Mouse (Mus musculus) ES-CJ7 (cell line): ENCODE measurements around the gene Dusp6.
"Not testable (repeated sequence)": the region's sequence is repeated elsewhere in the genome, so short reads cannot be mapped to it uniquely, and the experiment has no call there.

Experiments
- DNase-seq: peaks from one replicate; pipeline ENCODE4 v3.0.0; 2011; ENCODE audit warnings: low read depth, low spot score

Gene Dusp6

DNA sequence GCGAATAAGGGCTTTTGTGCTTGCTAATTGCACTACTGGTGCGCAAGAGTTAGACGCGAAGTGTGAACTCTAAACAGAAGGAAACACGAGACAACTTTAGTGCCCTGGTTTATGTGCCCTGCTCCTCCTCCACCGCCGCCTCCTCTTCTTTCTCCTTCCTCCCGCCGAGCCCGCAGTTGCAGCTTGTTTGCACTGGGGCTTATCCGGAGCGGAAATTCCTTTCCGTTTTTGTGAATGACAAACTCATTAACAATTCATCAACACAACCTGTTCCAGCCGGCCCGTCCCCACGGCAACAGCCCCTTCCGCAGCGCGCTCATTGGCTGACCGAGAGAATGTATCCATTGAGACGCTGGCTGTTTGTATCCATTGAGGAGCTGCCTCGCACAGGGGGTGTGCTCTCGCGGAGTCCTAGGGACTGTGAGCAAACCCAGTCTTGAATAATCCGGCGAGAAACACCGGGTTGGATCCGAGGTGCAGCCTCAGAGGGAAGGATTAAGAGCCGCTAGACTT is at the start of gene Dusp6:
Gene Dusp6 (plus strand): TSS at position 365 of the 513 bp plus-strand sequence.
- DNase-seq, result peak; percentile 99

GRCm38 (mm10) chr10:99214421-99215299 is 48.4 kb upstream of the Dusp6 start:
- DNase-seq, result no peak

DNA sequence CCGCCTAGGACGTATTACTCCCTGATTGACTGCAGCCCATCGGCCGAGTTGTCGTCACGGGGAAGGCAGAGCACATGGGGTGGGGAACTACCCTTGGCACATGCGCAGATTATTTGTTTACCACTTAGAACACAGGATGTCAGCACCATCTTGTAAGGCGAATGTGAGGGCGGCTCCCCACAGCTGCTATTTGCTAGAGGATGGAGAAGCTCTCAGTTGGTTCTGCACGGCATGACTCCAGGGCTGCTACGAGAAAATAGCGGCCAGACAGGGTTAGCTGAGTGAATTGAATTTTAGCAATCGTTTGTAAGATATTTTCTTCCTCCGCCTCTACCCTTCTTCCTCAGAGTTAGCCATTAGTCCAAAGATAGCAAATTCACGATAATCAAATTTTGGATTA is 46.5 kb upstream of the Dusp6 start:
- not testable (repeated sequence) for DNase-seq

- DNase-seq, result no peak
These were observed 41.5 kb upstream of the Dusp6 start for GRCm38 (mm10) chr10:99221540-99221939.

DNA sequence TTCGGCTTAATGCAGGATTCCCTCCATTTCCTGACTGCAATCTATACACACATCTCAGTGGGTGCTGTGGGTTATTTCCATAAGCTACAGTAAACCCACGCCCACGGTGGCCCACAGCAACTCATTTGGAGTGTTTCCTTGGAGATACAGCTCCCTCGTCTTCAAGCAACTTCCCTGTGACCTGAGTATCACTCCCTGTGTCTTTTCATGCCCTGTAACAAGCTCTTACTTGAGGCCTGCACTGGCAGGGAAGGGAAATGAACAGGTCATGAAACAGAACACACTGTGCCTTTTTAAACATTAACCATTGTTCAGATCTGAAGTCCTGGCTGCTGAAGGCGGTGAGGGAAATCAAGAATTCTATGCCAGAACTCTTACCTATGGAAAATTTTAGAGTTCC is 40.3 kb upstream of the Dusp6 start:
- DNase-seq, result no peak

DNA sequence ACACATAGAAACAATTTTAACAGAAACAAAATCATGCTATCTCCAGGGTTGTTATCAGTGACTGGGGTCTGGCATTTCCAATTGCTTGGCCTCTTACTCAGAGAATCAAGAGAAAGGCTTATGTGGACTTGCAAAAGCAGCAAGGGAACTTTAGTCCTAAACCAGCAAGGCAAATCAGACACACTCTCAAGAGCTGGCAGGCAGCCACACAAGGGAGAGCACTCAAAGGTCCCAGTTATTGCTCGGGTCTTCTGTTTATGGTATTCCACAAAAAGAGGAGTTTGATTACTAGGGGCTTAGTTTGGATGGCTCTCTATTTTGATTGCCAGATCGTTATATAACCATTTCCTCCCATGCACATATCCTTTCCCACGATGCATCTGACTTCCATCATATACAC is 38.8 kb upstream of the Dusp6 start:
- no peak for DNase-seq

DNA sequence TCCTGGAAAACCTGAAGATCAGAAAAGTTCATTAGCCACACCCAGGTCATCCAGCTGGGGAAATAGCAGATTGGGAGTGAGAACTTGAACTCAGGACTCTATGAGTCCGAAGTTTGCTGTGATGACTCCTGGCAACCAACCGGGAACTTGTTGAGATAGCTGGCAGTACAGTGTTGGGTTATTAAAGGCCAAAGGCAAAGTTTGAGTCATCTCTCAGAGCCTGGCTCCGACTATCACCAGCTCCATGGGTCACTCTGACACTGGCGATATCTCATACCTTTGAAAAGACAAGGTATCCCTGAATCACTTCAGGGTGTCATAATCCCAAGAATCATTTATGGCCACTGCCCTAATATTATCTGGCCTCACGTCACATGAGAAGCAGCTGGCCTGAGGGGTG is 36.2 kb upstream of the Dusp6 start:
- no peak for DNase-seq

DNA sequence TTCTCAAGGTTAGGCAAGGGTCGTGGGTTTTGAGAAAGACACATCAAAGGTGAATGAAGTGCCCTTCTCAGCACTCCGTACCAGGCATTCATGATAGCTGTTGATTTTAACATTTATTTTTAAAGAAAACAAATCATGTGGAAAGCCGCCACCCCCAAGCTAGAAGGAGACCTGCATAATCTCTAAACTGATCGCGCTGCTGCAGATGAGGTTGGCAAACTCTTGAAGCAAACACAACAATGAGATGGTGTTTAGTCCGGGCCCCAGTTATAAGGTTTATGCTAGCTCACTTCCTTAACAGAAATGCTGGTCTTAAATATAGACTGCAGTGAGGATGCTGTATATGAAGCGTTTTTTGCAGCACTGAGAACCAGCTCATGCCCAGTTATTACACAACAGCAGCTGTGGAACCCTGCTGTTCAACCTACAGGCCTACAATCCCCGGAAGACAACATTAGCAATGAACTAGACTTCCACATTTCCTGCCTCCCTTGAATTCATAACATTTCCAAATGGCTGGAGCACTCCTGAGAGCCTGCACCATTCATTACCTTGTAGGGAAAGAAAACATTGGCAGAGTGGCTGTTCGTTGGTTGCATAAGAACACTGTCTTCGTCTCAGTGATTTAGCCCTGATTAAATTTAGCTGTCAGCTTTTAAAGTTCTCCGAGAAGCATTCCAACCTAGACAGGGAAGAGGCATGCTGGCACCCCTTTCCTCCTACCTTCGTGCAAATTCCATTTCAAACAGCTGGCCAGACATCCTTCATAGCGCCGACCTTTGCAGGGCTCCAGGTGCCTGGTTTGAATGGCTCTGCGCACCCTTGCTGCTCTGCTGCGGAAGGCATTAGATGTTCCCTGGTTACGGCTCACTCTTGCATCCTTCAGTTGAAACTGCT is 34.8 kb upstream of the Dusp6 start:
- no peak for DNase-seq

GRCm38 (mm10) chr10:99229031-99229684 is 33.9 kb upstream of the Dusp6 start:
- DNase-seq, result peak; percentile 9

GRCm38 (mm10) chr10:99232518-99233227 is 30.4 kb upstream of the Dusp6 start:
- no peak for DNase-seq

GRCm38 (mm10) chr10:99234336-99234735 is 28.7 kb upstream of the Dusp6 start:
- no peak for DNase-seq

- DNase-seq, result no peak
These were observed 27.9 kb upstream of the Dusp6 start for GRCm38 (mm10) chr10:99235081-99235480.

DNA sequence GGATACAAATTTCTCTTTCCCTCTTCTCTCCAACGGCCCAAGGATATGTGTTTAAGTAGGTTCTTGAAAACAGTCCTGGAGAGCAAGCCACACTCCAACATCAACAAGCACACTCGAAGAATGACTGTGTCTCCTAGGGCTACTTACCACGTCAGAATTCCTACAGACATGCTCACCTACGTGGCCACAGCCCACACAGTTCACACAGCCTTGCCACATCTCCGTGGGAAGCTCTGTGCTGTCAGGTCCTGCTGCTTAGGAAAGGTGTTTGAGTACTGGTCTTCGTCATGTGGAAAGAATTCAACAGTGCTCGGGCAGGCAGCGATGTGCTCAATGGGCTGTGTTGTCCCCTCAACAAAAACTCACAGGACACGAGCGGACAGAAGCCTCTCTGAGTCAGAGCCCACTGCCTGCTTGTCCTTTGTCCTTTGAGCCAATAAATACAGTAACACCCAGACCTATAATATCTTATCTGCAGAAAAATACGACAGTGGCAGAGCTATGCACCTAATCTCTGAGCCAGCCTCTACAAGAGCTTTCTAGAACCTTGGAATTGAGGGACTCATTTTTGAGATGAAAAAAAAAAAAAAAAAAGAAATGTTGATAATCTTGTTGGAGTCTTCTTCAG is 25.7 kb upstream of the Dusp6 start:
- DNase-seq, result no peak

- DNase-seq, result no peak
These were observed 24.5 kb upstream of the Dusp6 start for GRCm38 (mm10) chr10:99238537-99238936.

DNA sequence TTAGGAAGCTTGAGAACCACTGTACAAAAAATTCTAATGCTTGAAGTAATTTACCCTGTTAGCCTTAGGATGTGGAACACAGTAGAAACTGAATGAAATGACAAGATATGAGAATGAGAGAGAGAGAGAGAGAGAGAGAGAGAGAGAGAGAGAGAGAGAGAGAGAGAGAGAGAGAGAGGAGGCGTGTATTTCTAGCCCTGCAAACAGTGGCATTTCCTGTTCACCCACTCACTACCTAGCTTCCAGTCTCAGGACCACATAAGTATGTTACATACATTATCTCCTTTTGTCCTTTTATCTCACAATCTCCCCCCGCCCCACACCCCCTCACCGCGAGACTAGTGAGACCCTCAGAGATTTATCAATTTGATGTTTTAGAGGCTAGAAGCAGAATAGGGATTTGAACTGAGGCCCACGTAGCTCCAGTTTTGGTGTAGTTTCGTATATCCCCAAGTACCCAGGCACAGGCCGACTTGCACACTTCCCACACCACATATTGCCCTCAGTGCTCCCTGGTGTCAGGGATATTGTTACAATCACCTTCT is 21.7 kb upstream of the Dusp6 start:
- DNase-seq, result no peak

GRCm38 (mm10) chr10:99241829-99242711 is 21.0 kb upstream of the Dusp6 start:
- DNase-seq, result no peak

DNA sequence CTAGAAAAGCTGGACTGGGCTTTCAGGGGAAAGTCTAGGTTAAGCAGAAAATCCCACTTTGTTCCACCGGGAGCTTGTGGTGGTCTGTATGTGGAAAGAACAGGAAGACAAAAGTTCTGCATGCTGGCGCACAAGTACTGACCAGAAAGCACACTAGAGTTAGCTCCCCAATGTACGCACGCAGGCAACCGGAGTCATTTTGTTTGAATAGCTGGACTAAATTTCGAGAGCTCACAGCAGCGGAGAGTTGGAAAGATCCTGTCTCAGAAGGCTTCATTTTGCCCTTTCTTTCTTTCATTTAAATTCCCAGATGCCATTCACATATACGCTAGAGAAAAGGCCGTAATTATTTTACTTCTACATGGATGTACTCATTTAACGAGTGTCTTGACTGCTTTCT is 20.3 kb upstream of the Dusp6 start:
- DNase-seq, result no peak

- DNase-seq, result no peak
These were observed 19.0 kb upstream of the Dusp6 start for GRCm38 (mm10) chr10:99243907-99244489.

DNA sequence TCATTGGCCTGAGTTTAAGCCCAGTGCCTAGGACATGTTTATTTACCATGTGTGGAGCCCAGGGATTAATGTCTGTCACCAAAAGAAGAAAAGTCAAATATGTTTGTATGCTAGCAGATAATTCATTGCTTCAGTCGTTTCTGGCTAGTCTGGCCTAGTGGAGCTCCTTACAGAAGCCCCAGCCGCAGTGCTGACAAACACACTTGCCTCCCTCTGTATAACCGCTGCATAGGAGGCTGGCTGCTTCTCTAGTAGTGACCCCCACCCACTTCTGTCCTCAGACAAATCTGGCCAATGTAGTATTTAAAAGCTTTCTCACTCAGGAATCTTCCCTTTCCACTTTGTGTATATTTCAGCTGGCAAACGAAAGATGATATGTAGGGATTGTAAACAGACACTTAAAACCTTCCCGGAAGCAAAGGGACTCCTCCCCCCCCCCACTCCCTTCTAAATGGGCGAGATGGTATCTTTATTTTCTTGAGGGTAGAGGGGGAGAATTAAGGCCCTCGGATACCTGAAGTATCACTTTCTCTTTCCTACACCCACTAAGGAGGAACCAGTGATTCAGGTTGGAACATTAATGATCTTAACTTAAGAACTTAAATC is 18.3 kb upstream of the Dusp6 start:
- DNase-seq, result no peak
